Mouse (Mus musculus) liver, embryonic 12.5 days (tissue): Measurements from ENCODE around the gene Sfpq. TPM values are rescaled to one million over a fixed set of nuclear protein-coding genes. Genes with fewer than 3 reads are reported as not detected.
"Not testable (repeated sequence)": the region's sequence is repeated elsewhere in the genome, so short reads cannot be mapped to it uniquely, and the experiment has no call there.

Experiments used
- ATAC-seq: fragments of 200-750 bp; cut with Nextera tagmentation; 2 replicates; pipeline ENCODE4 v1.8.0; 2017; ENCODE audit warnings: moderate number of reproducible peaks, mild to moderate bottlenecking, moderate library complexity
- H3K27ac ChIP-seq: fragments of 300-500 bp; sonication (generic); 2 replicates; pipeline ENCODE4 v1.5.1; 2016; ENCODE audit warnings: mild to moderate bottlenecking
- H3K27me3 ChIP-seq: fragments of 300-500 bp; sonication (generic); replicated peaks from 2 replicates; pipeline ENCODE4 v1.6.1; 2016; ENCODE audit warnings: mild to moderate bottlenecking, moderate library complexity
- H3K36me3 ChIP-seq: fragments of 300-500 bp; sonication (generic); 2 replicates; pipeline ENCODE4 v1.6.1; 2016; ENCODE audit warnings: mild to moderate bottlenecking, moderate library complexity
- H3K4me1 ChIP-seq: fragments of 300-500 bp; sonication (generic); 2 replicates; pipeline ENCODE4 v1.6.1; 2016
- H3K4me2 ChIP-seq: fragments of 300-500 bp; sonication (generic); 2 replicates; pipeline ENCODE4 v1.6.1; 2016; ENCODE audit warnings: mild to moderate bottlenecking, moderate library complexity
- H3K4me3 ChIP-seq: fragments of 300-500 bp; sonication (generic); 2 replicates; pipeline ENCODE4 v1.5.1; 2016; ENCODE audit warnings: mild to moderate bottlenecking, moderate library complexity
- H3K9ac ChIP-seq: fragments of 300-500 bp; sonication (generic); 2 replicates; pipeline ENCODE4 v1.6.1; 2016; ENCODE audit warnings: mild to moderate bottlenecking, moderate library complexity
- H3K9me3 ChIP-seq: fragments of 300-500 bp; sonication (generic); replicated peaks from 2 replicates; pipeline ENCODE4 v1.6.1; 2016; ENCODE audit warnings: mild to moderate bottlenecking, moderate library complexity
- WGBS: fragments of 180-500 bp; shearing (Covaris S2); methylation state at CpG from one replicate; pipeline ENCODE4 v1.1.7; 2016; ENCODE audit not compliant: insufficient replicate concordance; 5-methylcytosine and 5-hydroxymethylcytosine counted together
- polyA plus RNA-seq: library from polyadenylated mRNA; unstranded; fragments of >200 nt; fragmentation: Nextera tagmentation; extraction: Ambion mirVana; gene quantifications from 2 replicates; pipeline ENCODE4 v1.2.1, GENCODE M21; 2016

Sfpq gene
- 87.6 and 87.8 TPM in 2 replicates for polyA plus RNA-seq

DNA sequence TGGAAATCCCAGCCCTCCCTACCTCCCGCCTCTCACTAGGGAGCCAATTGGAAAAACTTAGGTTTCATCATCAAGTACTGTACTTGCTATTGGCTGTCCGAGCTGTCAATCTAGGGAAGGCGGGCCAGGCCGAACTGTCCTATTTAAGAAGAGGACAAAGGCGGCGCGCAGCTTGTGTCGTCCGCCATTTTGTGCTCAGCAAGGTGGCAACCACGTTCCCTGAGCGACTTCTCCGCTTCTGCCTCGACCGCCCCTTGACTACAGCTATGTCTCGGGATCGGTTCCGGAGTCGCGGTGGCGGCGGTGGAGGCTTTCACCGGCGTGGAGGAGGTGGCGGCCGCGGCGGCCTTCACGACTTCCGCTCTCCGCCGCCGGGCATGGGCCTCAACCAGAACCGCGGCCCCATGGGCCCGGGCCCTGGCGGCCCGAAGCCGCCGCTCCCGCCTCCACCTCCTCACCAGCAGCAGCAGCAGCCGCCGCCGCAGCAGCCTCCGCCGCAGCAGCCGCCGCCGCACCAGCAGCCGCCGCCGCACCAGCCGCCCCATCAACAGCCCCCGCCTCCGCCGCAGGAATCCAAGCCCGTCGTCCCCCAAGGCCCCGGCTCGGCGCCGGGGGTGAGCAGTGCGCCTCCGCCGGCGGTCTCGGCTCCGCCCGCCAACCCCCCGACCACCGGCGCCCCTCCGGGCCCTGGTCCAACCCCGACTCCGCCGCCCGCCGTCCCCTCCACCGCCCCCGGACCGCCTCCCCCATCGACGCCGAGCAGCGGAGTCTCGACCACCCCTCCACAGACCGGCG lies at the start of gene Sfpq:
Gene Sfpq, plus strand, starts transcription at position 174 of the 795 bp plus-strand sequence.
- H3K27ac ChIP-seq: peak within 1 kb of the TSS; percentile 98
- H3K9me3 ChIP-seq: no peaks in the 10 kb centered on the region
- peak within 1 kb of the TSS; percentile 100 for H3K9ac ChIP-seq
- peak; percentile 95 for ATAC-seq
- under 1% methylated on average over 64 of the region's 87 CpGs for WGBS
- H3K4me3 ChIP-seq: peak within 1 kb of the TSS; percentile 100
- peaks cover 36% of the 10 kb centered on the region for H3K4me1 ChIP-seq
- peak within 1 kb of the TSS; percentile 91 for H3K4me2 ChIP-seq
- H3K27me3 ChIP-seq: no peaks in the 10 kb centered on the region
- peaks cover 41% of the 10 kb centered on the region for H3K36me3 ChIP-seq

DNA sequence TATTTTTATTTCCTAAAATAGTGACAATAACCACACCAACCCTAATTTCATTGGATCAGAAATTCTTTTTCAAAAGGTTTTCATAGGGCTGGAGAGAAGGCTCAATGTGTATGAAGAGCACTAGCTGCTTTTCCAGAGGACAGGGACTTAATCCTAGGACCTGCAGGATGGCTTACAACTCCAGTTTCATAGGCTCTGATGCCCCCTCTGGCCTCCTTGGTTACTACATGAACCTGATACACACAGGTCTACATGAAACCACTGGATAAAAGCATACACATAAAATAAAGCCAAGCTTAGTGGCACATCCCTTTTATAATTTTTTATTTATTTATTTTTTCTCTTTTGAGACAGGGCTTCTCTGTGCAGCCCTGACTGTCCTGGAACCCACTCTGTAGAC lies 43.7 kb upstream of the Sfpq start:
- H3K36me3 ChIP-seq: no peaks in the 10 kb centered on the region
- H3K27ac ChIP-seq: no peak overlapping the region
- no peaks in the 10 kb centered on the region for H3K9me3 ChIP-seq
- H3K27me3 ChIP-seq: 0 out of 2 replicates have a peak, but pooled peaks cover 4% of the 10 kb centered on the region
- H3K4me1 ChIP-seq: no peaks in the 10 kb centered on the region
- no peak overlapping the region for H3K9ac ChIP-seq
- ATAC-seq: no peak
- no peak overlapping the region for H3K4me3 ChIP-seq
- H3K4me2 ChIP-seq: no peak overlapping the region

DNA sequence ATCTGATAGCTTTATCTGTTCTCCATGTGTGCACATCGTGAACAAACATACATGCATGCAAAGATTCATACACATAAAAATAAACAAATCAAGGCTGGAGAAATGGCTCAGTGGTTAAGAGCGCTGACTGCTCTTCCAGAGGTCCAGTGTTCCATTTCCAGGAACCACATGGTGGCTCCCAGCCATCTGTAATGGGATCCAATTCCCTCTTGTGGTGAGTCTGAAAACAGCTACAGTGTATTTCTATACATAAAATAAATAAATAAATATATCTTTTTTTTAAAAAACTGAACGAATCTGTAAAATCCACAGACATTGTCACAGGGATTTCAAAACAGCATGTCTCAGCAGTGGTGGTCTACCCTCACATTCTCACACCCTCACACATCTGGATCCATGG lies 42.4 kb upstream of the Sfpq start:
- 61% methylated on average over 3 of the region's 3 CpGs for WGBS
- Histone ChIP-seq H3K9ac (no peak overlapping the region), H3K4me3 (no peak overlapping the region), H3K4me2 (no peak overlapping the region), H3K36me3 (no peaks in the 10 kb centered on the region), H3K27me3 (no peaks in the 10 kb centered on the region), H3K4me1 (no peaks in the 10 kb centered on the region), H3K27ac (no peak overlapping the region), H3K9me3 (no peaks in the 10 kb centered on the region)
- ATAC-seq: no peak

DNA sequence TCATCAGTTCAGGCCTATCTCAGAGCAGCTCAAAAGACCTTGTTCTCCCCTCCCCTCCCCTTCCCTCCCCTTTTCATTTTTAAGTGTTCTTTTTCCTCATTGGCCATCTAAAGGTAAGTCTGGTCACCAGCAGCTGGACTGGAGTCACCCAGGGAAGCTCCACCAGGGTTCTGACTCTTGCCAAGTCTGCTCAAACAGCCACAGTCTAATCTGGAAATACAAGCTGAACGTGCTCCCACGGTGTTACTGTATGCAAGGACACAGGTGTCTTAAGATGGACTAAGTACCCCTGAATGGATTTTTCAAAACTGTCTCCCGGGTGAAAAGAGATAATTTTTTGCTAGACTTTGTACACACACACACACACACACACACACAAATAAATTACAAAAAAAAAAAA lies 37.8 kb upstream of the Sfpq start:
- no peak overlapping the region for H3K9ac ChIP-seq
- H3K4me1 ChIP-seq: no peaks in the 10 kb centered on the region
- H3K9me3 ChIP-seq: no peaks in the 10 kb centered on the region
- 63% methylated on average over 3 of the region's 3 CpGs for WGBS
- no peaks in the 10 kb centered on the region for H3K27me3 ChIP-seq
- no peaks in the 10 kb centered on the region for H3K36me3 ChIP-seq
- ATAC-seq: no peak
- no peak overlapping the region for H3K27ac ChIP-seq
- H3K4me3 ChIP-seq: no peak overlapping the region
- no peak overlapping the region for H3K4me2 ChIP-seq

DNA sequence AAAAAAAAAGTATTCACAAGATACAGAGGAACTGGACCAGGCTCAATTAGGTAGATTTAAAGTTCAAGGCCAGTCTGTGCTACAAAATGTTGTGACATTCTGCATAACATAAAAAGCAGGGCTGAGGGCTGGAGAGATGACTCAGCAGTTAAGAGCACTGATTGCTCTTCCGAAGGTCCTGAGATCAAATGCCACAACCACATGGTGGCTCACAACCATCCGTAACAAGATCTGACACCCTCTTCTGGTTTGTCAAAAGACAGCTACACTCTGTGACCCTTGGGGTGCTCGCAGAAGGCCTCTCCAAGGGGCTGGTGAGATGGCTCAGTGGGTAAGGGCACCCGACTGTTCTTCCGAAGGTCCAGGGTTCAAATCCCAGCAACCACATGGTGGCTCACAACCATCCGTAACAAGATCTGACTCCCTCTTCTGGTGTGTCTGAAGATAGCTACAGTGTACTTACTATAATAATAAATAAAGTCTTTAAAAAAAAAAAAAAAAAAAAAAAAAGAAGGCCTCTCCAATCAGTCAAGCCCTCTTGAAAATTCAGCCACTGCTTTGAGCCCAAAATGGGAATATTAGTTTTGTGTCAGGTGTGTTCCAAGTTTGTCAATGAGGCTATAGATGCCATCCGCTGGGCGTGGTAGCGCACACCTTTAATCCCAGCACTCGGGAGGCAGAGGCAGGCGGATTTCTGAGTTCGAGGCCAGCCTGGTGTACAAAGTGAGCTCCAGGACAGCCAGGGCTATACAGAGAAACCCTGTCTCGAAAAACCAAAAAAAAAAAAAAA lies 37.2 kb upstream of the Sfpq start:
- not testable (repeated sequence) for ATAC-seq, H3K4me2 ChIP-seq, H3K4me3 ChIP-seq, H3K4me1 ChIP-seq, H3K27ac ChIP-seq, H3K9me3 ChIP-seq, H3K36me3 ChIP-seq, H3K9ac ChIP-seq, H3K27me3 ChIP-seq
- WGBS: 72% methylated on average over 12 of the region's 13 CpGs

DNA sequence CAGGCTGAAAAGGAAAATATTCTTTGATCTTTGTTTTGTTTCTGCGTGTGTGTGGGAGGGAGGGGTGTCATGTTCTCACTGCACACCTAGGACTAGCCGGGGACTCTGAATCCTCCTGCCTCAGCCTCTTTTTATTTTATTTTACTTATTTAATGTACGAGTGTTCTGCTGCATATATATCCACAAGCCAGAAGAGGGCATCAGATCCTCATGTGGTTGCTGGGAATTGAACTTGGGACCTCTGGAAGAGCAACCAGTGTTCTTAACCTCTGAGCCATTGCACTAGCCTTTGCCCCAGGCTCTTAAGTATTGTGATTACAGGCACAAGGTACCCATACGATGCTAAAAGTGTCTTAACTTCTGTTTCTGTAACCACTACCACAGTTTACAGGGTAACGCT lies 34.4 kb upstream of the Sfpq start:
- Histone ChIP-seq H3K4me1 (no peaks in the 10 kb centered on the region), H3K27me3 (no peaks in the 10 kb centered on the region), H3K36me3 (no peaks in the 10 kb centered on the region), H3K4me3 (no peak overlapping the region), H3K9ac (no peak overlapping the region), H3K27ac (no peak overlapping the region), H3K4me2 (no peak overlapping the region), H3K9me3 (no peaks in the 10 kb centered on the region)
- 63% methylated on average over 5 of the region's 5 CpGs for WGBS
- ATAC-seq: no peak

DNA sequence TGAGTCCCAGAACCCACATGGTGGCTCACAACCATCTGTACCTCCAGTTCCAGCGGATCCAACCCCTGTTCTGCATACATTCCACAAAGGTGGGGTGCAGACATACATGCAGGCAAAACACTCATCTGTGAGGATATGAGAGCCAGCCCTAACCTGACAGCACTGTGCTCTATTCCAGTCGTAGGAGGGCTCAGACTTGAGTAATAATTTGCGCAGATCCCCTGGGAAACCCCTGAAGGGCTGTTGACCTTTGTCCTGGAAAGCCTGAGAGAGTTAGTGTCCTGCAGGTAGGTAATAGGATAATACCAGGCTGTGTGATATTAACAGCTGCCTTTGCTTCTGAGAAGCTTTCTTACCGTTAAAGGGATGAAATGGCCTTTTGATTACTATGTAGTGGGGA lies 32.6 kb upstream of the Sfpq start:
- no peaks in the 10 kb centered on the region for H3K9me3 ChIP-seq
- no peak overlapping the region for H3K4me2 ChIP-seq
- H3K27ac ChIP-seq: no peak overlapping the region
- H3K4me3 ChIP-seq: no peak overlapping the region
- H3K36me3 ChIP-seq: no peaks in the 10 kb centered on the region
- no peaks in the 10 kb centered on the region for H3K27me3 ChIP-seq
- 67% methylated on average over 4 of the region's 4 CpGs for WGBS
- H3K4me1 ChIP-seq: no peaks in the 10 kb centered on the region
- no peak overlapping the region for H3K9ac ChIP-seq
- ATAC-seq: no peak

DNA sequence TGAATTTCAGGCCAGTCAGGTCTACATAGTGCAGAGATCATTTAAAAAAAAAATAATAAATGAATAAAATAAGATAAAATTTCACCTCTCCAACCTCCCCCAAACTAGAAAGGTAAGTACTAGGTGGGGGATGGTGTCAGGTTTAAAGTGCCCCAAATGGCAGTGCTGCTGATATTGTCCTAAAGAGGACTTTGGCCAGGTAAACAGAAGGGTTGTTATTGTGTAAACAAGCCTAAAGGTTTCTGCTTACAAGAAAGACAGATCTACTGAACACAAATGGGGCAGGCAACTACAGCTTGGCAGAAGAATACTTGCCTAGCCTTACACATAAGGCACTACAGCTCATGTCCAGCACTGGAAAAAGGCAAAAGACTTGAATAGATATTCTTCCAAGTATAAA lies 30.6 kb upstream of the Sfpq start:
- H3K4me3 ChIP-seq: no peak overlapping the region
- no peaks in the 10 kb centered on the region for H3K9me3 ChIP-seq
- no peak overlapping the region for H3K4me2 ChIP-seq
- no peaks in the 10 kb centered on the region for H3K27me3 ChIP-seq
- no peaks in the 10 kb centered on the region for H3K36me3 ChIP-seq
- H3K4me1 ChIP-seq: no peaks in the 10 kb centered on the region
- no peak overlapping the region for H3K27ac ChIP-seq
- ATAC-seq: no peak
- H3K9ac ChIP-seq: no peak overlapping the region

DNA sequence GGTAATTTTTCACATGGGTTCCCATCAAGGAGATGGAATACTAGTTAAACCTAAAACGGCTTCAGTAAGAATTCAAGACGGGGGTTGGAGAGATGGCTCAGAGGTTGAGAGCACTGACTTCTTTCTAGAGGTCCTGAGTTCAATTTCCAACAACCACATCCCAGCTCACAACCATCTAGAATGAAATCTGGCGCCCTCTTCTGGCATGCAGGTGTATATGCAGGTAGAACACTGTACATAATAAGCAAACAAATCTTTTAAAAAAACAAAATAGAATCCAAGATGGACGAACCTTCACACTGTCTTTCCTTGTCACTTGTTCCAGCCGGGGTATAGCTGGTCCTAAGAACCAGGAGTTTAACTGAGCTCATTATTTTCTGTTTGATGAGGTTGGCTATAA lies 28.8 kb upstream of the Sfpq start:
- H3K4me1 ChIP-seq: no peaks in the 10 kb centered on the region
- no peaks in the 10 kb centered on the region for H3K27me3 ChIP-seq
- 41% methylated on average over 5 of the region's 5 CpGs for WGBS
- H3K27ac ChIP-seq: no peak overlapping the region
- ATAC-seq: no peak
- H3K36me3 ChIP-seq: no peaks in the 10 kb centered on the region
- H3K4me3 ChIP-seq: no peak overlapping the region
- H3K4me2 ChIP-seq: no peak overlapping the region
- H3K9ac ChIP-seq: no peak overlapping the region
- H3K9me3 ChIP-seq: no peaks in the 10 kb centered on the region

DNA sequence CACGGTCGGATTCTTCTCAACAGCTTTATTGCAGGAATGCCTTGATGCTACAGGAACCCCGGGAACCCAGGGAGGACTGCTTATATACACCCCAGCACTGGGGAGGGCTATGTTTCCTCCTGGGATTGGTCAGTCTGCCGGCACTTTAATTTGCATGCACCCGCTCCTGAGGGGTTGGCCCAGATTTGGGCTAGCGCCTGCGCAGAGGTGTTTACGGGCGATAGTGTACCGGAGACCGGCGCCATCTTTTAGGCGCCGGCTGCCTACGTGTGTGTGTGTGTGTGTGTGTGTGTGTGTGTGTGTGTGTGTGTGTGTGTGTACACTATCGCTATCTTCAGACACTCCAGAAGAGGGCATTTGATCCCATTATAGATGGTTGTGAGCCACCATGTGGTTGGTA lies 21.8 kb upstream of the Sfpq start:
- ATAC-seq, H3K27ac ChIP-seq, H3K4me2 ChIP-seq, H3K4me1 ChIP-seq, H3K9ac ChIP-seq, H3K9me3 ChIP-seq, H3K4me3 ChIP-seq, H3K36me3 ChIP-seq: not testable (repeated sequence)
- 86% methylated on average over 16 of the region's 16 CpGs for WGBS
- peaks cover 13% of the 10 kb centered on the region for H3K27me3 ChIP-seq

DNA sequence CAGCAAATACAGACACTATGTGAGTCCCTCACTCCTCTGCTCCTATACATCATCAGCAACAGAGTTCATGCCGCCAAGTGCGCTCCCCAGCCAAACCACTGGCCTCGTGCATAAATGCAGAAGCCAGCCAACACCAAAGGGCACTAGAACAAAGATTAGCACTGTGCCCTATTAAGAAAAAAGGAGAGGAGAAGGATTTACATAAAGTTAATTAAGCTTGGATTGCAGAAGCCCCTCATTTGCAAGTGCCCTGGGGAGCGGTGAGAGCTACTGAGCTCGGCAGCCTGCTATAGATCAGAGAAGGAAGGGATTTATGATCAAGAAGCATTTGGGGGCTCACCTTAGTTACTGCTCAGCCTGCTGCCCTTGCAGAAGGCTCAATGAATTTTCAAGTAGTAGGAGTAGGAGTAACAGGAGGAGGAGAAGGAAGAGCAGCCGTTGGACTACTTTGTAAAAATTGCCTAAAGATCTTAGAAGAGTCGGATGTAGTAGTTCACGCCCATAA lies 20.5 kb upstream of the Sfpq start:
- no peak overlapping the region for H3K4me2 ChIP-seq
- no peaks in the 10 kb centered on the region for H3K9me3 ChIP-seq
- no peak for ATAC-seq
- 44% methylated on average over 8 of the region's 8 CpGs for whole genome bisulfite sequencing
- no peak overlapping the region for H3K27ac ChIP-seq
- H3K4me3 ChIP-seq: no peak overlapping the region
- H3K4me1 ChIP-seq: peaks cover 10% of the 10 kb centered on the region
- no peak overlapping the region for H3K9ac ChIP-seq
- no peaks in the 10 kb centered on the region for H3K36me3 ChIP-seq
- peaks cover 13% of the 10 kb centered on the region for H3K27me3 ChIP-seq

DNA sequence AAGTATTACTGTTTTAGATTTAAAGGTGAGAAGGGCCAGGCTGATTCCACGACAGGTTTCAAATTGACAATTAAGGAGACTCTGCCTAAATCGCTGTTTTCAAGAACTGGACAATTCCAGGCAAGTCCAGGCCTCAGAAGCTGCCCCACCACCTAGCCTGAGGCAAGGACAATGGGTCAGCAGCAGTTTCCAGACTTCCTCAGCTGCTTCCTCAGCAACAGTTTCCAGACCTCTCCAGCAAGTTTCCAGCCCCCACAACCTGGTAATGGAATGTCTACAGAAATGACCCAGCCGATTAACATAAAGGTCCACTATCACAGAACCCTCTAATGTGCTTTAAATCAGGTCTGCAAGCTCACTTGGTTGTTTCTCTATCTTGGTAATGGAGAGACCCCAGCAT lies 16.7 kb upstream of the Sfpq start:
- Histone ChIP-seq H3K4me2 (no peak overlapping the region), H3K4me1 (peaks cover 12% of the 10 kb centered on the region), H3K4me3 (no peak overlapping the region), H3K36me3 (no peaks in the 10 kb centered on the region), H3K27ac (no peak overlapping the region), H3K9me3 (no peaks in the 10 kb centered on the region), H3K9ac (no peak overlapping the region), H3K27me3 (peaks cover 13% of the 10 kb centered on the region)
- ATAC-seq: no peak
- 63% methylated on average over 3 of the region's 3 CpGs for WGBS
